Mouse (Mus musculus) adrenal gland, adult 2 months (tissue): ENCODE results near the gene Eps8l3. TPM values are rescaled to one million over a fixed set of nuclear protein-coding genes. Genes with fewer than 3 reads are reported as not detected.
A peak's percentile ranks its signal among the peaks of the same experiment; 100 is the strongest.

Source experiments
- DNase-seq: peaks from one replicate; pipeline ENCODE4 v3.0.0; 2021
- polyA plus RNA-seq: library from polyadenylated mRNA; depleted of rRNA; stranded (reverse); fragments of >200 nt; gene quantifications from 2 replicates; pipeline ENCODE4 v1.2.3, GENCODE M21; 2012
- total RNA-seq, 2 experiments: library from RNA; stranded (reverse); gene quantifications; 2 replicates each; pipeline ENCODE4 v1.2.3; 2021

Eps8l3 gene
- total and polyA plus RNA-seq, 3 experiments, result not detected

- DNase-seq, result peak; percentile 92
Measured at GRCm38 (mm10) chr3:107895720-107896569, 18.9 kb downstream of the Eps8l3 start, which contains the start of gene Gstm5. Gstm5 (plus strand) TSS chr3:107895821.

GRCm38 (mm10) chr3:107898691-107899090, 21.7 kb downstream of the Eps8l3 start:
- no peak for DNase-seq

GRCm38 (mm10) chr3:107900955-107901673, 24.1 kb downstream of the Eps8l3 start:
- no peak for DNase-seq

DNA sequence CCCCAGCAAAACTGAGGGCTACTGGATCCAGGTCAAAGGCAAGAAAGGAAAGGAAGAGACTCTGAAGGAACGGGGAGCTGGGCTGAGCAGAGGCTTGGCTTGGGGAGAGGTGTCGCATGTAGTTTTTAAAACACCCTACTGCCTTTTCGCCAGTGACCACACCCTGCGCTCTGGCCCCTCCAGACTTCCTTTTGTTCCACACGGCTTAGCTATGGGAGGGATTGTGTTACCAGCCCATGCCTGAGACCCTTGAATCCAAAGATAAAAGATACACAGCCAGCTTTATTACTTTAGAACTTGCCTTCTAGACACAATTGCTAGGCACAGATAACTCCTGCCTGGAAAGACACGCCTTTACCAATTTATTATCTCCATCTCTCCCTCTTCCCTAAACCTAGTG, 28.9 kb downstream of the Eps8l3 start:
- DNase-seq, result no peak

GRCm38 (mm10) chr3:107916674-107917073, 39.6 kb downstream of the Eps8l3 start:
- DNase-seq, result no peak

- no peak for DNase-seq
Measured at GRCm38 (mm10) chr3:107917097-107917496, 40.1 kb downstream of the Eps8l3 start.

- DNase-seq, result no peak
Measured at GRCm38 (mm10) chr3:107917783-107918408, 40.9 kb downstream of the Eps8l3 start.

GRCm38 (mm10) chr3:107920348-107920747, 43.3 kb downstream of the Eps8l3 start:
- DNase-seq, result no peak

DNA sequence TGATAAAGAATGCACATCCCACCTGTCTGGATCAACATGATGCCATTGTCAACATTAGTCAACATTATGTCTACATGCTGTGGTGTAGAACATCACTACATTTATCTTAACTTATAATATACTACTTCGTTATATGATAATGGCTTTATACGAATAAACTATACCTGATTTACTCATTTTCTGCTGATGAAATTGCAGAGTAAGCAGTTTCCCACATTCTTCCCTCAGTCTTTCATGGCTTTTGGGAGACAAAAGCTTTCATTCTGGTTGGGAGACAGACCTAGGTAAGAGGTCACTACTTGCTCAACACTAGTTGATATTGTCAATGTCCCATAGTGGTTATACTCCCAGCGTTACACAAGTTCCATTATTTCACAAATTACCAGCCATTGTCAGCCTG, 48.3 kb downstream of the Eps8l3 start:
- no peak for DNase-seq

- DNase-seq, result peak; percentile 67
Measured at GRCm38 (mm10) chr3:107927841-107928240, 50.8 kb downstream of the Eps8l3 start.

DNA sequence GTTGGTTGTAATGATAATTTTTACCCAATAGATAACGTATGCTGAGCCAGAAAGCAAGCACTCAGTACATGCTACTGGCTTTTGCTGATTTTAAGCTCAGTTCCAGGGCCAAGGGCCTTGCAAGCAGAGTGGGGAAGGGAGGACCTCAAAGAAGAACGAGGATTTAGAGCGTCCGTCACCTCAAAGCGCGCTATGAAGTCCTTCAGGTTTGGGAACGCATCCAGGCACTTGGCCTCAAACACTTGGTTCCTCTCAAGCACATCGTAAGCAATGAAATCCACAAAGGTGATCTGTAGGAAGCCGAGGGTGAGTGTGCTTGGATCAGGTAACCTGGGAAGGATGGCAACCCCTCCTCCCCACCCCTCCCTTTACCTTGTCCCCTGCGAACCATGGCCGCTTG, 51.7 kb downstream of the Eps8l3 start:
- DNase-seq, result no peak

GRCm38 (mm10) chr3:107929243-107929642, 52.2 kb downstream of the Eps8l3 start:
- DNase-seq, result no peak

DNA sequence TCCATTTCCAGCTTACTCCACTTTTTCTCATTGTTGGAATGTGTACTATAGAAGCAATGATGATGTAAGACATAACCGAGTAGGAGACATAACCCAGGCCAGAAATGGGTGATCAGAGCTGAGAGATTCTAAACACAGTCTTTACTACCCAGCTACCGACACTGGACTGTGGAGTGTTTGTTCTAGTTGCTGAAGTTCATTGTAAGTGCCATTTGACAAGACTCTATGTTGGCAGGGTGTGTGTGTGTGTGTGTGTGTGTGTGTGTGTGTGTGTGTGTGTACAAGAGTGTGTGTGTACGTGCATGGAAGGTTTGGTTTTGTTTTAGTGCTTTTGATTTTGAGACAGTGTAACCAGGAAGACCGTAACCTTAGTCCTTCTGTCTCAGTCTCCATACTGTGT, 52.7 kb downstream of the Eps8l3 start:
- DNase-seq, result no peak

GRCm38 (mm10) chr3:107931134-107931533, 54.1 kb downstream of the Eps8l3 start:
- no peak for DNase-seq

GRCm38 (mm10) chr3:107931670-107932069, 54.6 kb downstream of the Eps8l3 start, which contains the start of gene Gstm7:
Gstm7 (minus strand) TSS chr3:107931817.
- peak; percentile 100 for DNase-seq

DNA sequence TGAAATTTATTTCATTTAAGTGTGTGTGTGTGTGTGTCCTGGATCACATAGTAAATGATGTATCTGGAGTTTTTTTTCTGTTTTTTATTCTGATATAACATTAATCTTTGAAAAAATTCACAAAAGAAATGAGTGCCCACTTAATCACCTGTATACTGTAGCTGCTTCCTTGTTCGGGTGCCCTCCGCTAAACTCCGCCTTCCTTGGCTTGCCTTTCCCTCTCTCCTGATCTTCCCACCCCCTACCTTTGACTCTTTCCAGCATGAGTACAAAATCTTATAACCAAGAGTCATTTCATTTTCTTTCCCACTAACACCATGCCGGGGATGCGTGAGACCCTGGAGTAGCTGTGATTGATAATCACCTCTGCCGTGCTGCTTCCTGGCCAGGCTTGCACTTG, 55.1 kb downstream of the Eps8l3 start:
- DNase-seq, result no peak

DNA sequence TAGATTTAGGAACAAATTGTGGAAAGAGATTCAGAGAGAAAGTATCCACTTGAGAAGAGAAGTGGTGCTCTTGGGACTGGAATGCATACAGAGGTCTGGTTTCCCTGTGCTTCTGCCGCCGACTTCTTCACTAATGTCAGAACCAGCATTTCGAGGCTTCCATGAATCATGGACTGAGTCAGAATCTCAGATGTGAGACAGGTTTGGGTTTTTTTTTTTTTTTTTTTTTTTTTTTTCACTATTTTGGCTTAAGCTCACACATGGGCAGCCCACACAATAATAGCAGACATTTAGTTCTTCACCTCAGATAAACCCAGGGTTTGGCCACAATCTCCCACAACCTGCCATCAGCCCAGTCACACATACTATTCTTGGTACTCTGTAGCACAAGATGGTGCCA, 58.2 kb downstream of the Eps8l3 start:
- no peak for DNase-seq

GRCm38 (mm10) chr3:107935888-107936287, 58.9 kb downstream of the Eps8l3 start:
- no peak for DNase-seq

DNA sequence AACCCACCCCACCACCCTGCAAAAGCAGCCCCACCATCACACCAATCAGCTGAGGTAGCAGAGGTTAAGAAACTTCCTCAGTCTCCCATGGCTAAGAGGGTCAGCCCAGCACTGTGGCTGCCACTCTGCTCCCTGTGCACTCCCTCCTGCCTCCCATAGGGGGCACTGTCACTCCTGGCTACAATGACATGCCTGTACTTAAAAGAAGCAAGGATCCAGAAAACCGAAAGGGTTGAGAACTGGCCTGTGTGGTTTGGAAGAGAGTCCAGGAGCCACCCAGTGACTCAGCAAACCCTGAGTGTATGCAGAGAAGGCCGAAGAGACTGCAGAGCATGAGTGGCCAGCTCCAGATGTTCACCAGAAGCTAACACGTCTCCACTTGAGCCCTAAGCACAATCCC, 62.4 kb downstream of the Eps8l3 start:
- DNase-seq, result peak; percentile 86

GRCm38 (mm10) chr3:107939830-107940229, 62.8 kb downstream of the Eps8l3 start:
- no peak for DNase-seq

DNA sequence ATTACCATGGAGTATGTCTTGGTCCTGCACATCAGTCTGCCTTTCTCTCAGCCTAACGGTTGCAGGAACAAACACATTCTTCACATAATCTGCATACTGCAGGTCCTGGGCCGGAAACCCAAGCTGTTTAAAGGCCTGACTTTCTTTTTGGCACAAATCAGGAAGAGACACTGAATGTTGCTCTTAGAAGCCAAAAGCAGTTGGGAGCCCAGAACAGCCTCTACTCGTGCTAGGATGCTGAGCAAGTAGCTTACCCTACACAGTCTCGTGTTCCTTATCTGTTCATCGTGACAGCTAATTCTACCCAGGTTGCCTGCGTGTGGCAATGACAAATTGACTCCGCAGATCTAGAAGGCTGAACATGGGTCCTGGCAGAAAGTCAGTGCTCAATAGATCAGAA, 63.5 kb downstream of the Eps8l3 start:
- no peak for DNase-seq

GRCm38 (mm10) chr3:107941261-107941660, 64.2 kb downstream of the Eps8l3 start:
- no peak for DNase-seq
